Mouse (Mus musculus): ENCODE measurements at regions not wholly inside any gene's neighbourhood (a gene's known extent, or its start where the extent isn't known, plus 50 kb on each side); places are given as distances from the start of the nearest gene placed in this dataset.

DNA sequence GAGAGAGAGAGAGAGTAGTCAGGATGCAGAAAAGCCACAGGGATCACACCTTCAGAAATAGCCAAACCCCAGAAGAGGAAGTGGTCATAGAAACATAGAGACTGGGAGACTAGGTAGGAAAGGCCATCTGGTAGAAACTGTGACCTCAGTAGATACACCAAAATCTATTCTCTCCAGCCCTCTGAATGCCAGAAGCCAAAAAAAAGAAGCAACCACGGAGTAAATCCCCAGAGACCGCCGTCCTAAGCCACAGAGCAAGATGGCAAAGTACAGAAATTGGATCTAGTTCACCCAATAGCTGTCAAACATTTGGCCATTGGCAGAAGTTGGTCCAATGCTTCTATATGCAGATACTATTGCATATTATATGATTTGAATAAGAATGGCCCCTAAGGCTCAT is 86.5 kb upstream of the Usp24 start:
- TF ChIP-seq CTCF (IDR thresholded peaks at IDR 0.05; ENCODE audit: low read depth): no peak
- TF ChIP-seq EP300 (IDR thresholded peaks at IDR 0.05; ENCODE audit: low read depth): no peak

Measured in liver, embryonic 14.5 days (tissue).